Mouse (Mus musculus): Measurements from ENCODE around the gene Vdr. TPM values are rescaled to one million over a fixed set of nuclear protein-coding genes. Genes with fewer than 3 reads are reported as not detected.

The Vdr gene
- 1.6 TPM for polyA plus RNA-seq (2017; shearing (Covaris generic))

DNA sequence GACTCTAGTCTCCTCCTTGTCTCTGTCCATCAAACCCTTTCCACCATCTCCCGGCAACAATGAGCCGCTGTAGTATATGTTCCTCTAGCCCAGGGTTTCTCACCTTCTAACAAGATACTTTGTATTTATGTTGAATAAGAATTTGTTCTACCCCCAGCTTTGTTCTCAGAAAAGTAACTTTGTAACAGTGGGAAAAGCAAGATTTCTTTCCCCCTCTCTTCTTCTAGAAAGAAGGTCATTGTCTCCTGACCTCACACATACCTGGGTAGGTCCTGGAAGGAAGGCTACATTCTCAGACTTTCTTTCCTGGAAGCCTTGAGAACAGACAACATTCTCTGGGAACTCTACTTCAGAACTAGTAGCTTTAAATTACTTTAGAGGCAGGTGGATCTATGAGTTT lies at the start of gene Vdr:
Gene Vdr (minus strand): TSS at position 101 of the 400 bp plus-strand sequence.

GRCm38 (mm10) chr15:97844037-97845034 lies 66.1 kb downstream of the Vdr start, which contains the start of gene Hdac7:
Gene Hdac7 (minus strand): TSS chr15:97844502.

Other genes starting within 250 kb of the Vdr start
- gene Rpap3, start 204.8 kb downstream of the Vdr start, polyA plus RNA-seq (2017; shearing (Covaris generic)) = 29.7 TPM
- gene Endou, start 179.3 kb downstream of the Vdr start, polyA plus RNA-seq (2017; shearing (Covaris generic)) = 0.16 TPM
- 2.2 TPM for gene Rapgef3, start 142.7 kb downstream of the Vdr start, polyA plus RNA-seq (2017; shearing (Covaris generic))
- 41.6 TPM for gene Slc48a1, start 132.1 kb downstream of the Vdr start, polyA plus RNA-seq (2017; shearing (Covaris generic))
- gene Hdac7, start 66.1 kb downstream of the Vdr start, polyA plus RNA-seq (2017; shearing (Covaris generic)) = 74.9 TPM
- 24.2 TPM for gene Tmem106c, start 53.6 kb upstream of the Vdr start, polyA plus RNA-seq (2017; shearing (Covaris generic))
- gene Col2a1, start 94.1 kb upstream of the Vdr start, polyA plus RNA-seq (2017; shearing (Covaris generic)) = not detected
- gene Pfkm, start 182.0 kb upstream of the Vdr start, polyA plus RNA-seq (2017; shearing (Covaris generic)) = 13.4 TPM
- gene Senp1, start 183.1 kb upstream of the Vdr start, polyA plus RNA-seq (2017; shearing (Covaris generic)) = 57.4 TPM

All from activated CD4-positive, CD25-positive, alpha-beta regulatory T cell, adult 9 weeks (primary cell).